Mouse (Mus musculus): ENCODE measurements around the gene Olfr1261.

Olfr1261 gene

DNA sequence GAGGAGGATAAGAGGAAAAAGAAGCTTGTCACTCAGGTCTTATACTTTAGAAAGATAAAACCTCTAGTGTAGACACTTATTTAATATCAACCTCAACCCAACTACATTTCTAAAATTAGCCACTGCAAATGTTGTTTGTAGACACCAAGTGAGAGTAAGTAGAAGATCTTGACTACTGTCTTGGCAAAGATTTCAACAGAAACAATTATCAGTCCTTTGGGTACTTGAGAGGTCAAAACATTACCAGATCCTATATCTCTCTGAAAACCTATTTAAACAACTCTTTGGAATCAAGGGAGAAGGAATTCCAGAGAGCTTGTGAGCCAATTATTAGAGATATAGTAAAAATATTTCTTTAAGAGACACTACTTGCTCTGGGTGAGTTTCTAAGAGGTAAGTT, at the start of gene Olfr1261:
Gene Olfr1261 (plus strand): TSS at position 301 of the 400 bp plus-strand sequence.
- DNase-seq (ENCODE audit: low read depth, low spot score) = no peak

GRCm38 (mm10) chr2:89948564-89948963, 42.5 kb upstream of the Olfr1261 start, which contains the start of gene Olfr1259:
Olfr1259 (minus strand) TSS chr2:89948664.
- no peak for DNase-seq (ENCODE audit: low read depth, low spot score)

GRCm38 (mm10) chr2:89974184-89974583, 16.8 kb upstream of the Olfr1261 start, which contains the start of gene Olfr1260:
Olfr1260 (plus strand) TSS chr2:89974340.
- DNase-seq (ENCODE audit: low read depth, low spot score) = no peak

GRCm38 (mm10) chr2:89977709-89978108, 13.3 kb upstream of the Olfr1261 start:
- DNase-seq (ENCODE audit: low read depth, low spot score) = no peak

- DNase-seq (ENCODE audit: low read depth, low spot score) = no peak
Observed at GRCm38 (mm10) chr2:89999845-90000244, 8.8 kb downstream of the Olfr1261 start, which contains the start of gene Olfr1262. Olfr1262 (plus strand) TSS chr2:90000145.

DNA sequence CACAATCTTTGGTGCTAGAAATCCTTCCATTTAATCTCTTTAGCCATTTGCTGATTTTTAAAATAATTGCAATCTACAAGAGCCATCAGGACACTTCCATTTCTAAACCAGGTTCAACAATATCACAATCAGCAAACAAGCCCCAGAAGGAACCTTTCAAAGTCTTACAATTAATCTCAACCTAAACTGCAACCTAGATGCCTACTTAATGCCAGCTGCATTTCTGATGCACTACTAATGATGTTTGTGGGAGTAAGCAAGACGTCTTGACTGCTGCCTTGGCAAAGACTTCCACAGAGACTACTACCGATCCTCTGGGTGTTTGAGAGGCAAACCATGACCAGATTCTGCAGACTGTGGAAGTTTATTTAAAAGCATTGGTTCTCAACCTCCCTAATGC, 20.8 kb downstream of the Olfr1261 start, which contains the start of gene Olfr1263:
Gene Olfr1263 (plus strand): TSS at position 301 of the 400 bp plus-strand sequence.
- no peak for DNase-seq (ENCODE audit: low read depth, low spot score)

- no peak for DNase-seq (ENCODE audit: low read depth, low spot score)
Observed at GRCm38 (mm10) chr2:90025477-90025876, 34.5 kb downstream of the Olfr1261 start, which contains the start of gene Olfr1264. Olfr1264 (minus strand) TSS chr2:90025577.

GRCm38 (mm10) chr2:90035037-90035436, 44.0 kb downstream of the Olfr1261 start, which contains the start of gene Olfr1265:
Olfr1265 (plus strand) TSS chr2:90035337.
- DNase-seq (ENCODE audit: low read depth, low spot score) = no peak

All from ZHBTc4 (cell line).